Mouse (Mus musculus): Measurements from ENCODE around the gene Mycbpap. TPM values are rescaled to one million over a fixed set of nuclear protein-coding genes. Genes with fewer than 3 reads are reported as not detected.
A peak's percentile ranks its signal among the peaks of the same experiment; 100 is the strongest.

Mycbpap gene
- polyA plus RNA-seq, 1 experiment from 2014 or later = 3.8 TPM

DNA sequence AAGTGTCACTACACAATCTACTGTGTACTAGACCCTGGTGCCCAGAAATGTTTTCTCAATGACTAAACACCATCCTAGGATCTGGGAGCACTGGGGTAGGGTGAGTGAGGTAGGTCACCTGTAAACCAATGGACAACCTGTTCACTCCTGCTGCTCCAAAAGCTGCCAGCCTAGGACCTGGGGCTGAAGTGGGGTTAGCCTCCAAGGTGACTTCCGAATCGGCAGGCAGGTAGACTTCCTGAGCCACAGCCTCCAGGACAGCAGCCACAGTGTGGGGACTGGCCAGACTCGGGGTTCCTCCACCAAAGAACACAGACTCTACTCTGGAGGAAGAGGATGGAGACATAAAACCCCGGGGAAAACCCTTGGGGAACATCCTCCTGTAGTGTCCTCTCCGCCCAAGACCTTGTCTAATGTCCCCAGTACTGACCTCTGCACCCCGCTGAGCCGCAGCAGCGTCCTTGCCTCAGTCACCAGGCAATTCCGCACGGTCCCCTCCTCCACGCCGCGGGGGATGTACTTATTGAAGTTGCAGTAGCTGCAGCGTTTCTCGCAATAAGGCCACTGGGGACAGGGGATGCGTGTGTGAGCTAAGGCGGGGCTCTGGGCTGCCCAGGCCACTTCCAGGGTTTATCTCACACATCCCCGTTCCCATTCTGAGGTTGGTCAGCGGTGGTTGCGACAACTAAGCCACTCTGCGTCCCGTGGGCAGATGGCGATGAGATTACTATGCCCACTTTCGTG is 26.7 kb upstream of the Mycbpap start:
- peak overlapping the region; percentile 86 for H3K4me2 ChIP-seq
- no peaks in the 10 kb centered on the region for H3K27me3 ChIP-seq
- peak overlapping the region; percentile 58 for H3K4me3 ChIP-seq
- H3K9me3 ChIP-seq = no peaks in the 10 kb centered on the region
- H3K9ac ChIP-seq = peak overlapping the region; percentile 73
- H3K27ac ChIP-seq = peak overlapping the region; percentile 89
- peak; percentile 53 for ATAC-seq (ENCODE audit: low FRiP score)
- no peaks in the 10 kb centered on the region for H3K36me3 ChIP-seq
- 10% methylated on average over 24 of the region's 24 CpGs for WGBS
- H3K4me1 ChIP-seq (replicated peaks) = peaks cover 20% of the 10 kb centered on the region

- WGBS = 99% methylated on average over 6 of the region's 6 CpGs
- no peaks in the 10 kb centered on the region for H3K27me3 ChIP-seq
Observed at GRCm38 (mm10) chr11:94547271-94547670, 25.7 kb upstream of the Mycbpap start.

GRCm38 (mm10) chr11:94546381-94546780 is 24.8 kb upstream of the Mycbpap start:
- no peak overlapping the region for H3K9ac ChIP-seq
- no peak for ATAC-seq (ENCODE audit: low FRiP score)
- peaks cover 6% of the 10 kb centered on the region; the same call in 1 of the 2 replicates for H3K36me3 ChIP-seq
- H3K4me3 ChIP-seq = no peak overlapping the region
- H3K4me1 ChIP-seq (replicated peaks) = peaks cover 20% of the 10 kb centered on the region
- 98% methylated on average over 5 of the region's 5 CpGs for WGBS
- no peaks in the 10 kb centered on the region for H3K9me3 ChIP-seq
- H3K27me3 ChIP-seq = no peaks in the 10 kb centered on the region
- no peak overlapping the region for H3K27ac ChIP-seq
- H3K4me2 ChIP-seq = no peak overlapping the region

More at GRCm38 (mm10) chr11:94547271-94547670, 25.7 kb upstream of the Mycbpap start:
- no peak overlapping the region for H3K9ac ChIP-seq
- H3K27ac ChIP-seq = no peak overlapping the region
- H3K36me3 ChIP-seq = peaks cover 1% of the 10 kb centered on the region; the same call in 1 of the 2 replicates
- H3K9me3 ChIP-seq = no peaks in the 10 kb centered on the region
- no peak for ATAC-seq (ENCODE audit: low FRiP score)
- no peak overlapping the region for H3K4me2 ChIP-seq
- H3K4me1 ChIP-seq (replicated peaks) = peaks cover 20% of the 10 kb centered on the region
- H3K4me3 ChIP-seq = no peak overlapping the region

DNA sequence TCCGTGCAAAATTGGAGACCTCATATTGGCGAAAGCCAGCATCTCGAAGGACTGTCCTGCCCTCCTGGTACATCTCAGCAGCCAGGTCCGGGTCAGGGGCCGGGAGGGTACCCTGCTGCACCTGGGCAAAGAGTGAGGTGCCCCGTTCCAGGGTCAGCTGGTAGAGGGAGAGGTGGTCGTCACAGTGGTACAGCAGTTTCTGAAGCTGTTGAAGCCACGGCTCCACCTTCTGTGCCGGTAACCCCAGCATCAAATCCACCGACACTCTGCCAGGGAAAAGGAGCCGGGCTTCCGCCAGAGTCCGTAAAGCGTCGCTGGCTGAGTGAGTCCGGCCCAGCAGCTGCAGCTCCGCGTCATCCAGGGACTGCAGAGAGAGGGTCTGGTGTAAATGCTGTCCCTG is 22.9 kb upstream of the Mycbpap start:
- H3K4me3 ChIP-seq = no peak overlapping the region
- no peak for ATAC-seq (ENCODE audit: low FRiP score)
- H3K4me2 ChIP-seq = peak overlapping the region; percentile 34
- 48% methylated on average over 18 of the region's 18 CpGs for WGBS
- H3K9ac ChIP-seq = peak overlapping the region; percentile 20
- peaks cover 18% of the 10 kb centered on the region for H3K4me1 ChIP-seq (replicated peaks)
- H3K27ac ChIP-seq = no peak overlapping the region
- H3K9me3 ChIP-seq = no peaks in the 10 kb centered on the region
- no peaks in the 10 kb centered on the region for H3K27me3 ChIP-seq
- H3K36me3 ChIP-seq = peaks cover 9% of the 10 kb centered on the region; the same call in 1 of the 2 replicates

GRCm38 (mm10) chr11:94543932-94544331 is 22.4 kb upstream of the Mycbpap start:
- H3K27ac ChIP-seq = no peak overlapping the region
- H3K9me3 ChIP-seq = no peaks in the 10 kb centered on the region
- no peak overlapping the region for H3K4me3 ChIP-seq
- no peak for ATAC-seq (ENCODE audit: low FRiP score)
- WGBS = 37% methylated on average over 9 of the region's 9 CpGs
- no peak overlapping the region for H3K9ac ChIP-seq
- H3K27me3 ChIP-seq = no peaks in the 10 kb centered on the region
- H3K36me3 ChIP-seq = peaks cover 9% of the 10 kb centered on the region; the same call in 1 of the 2 replicates
- H3K4me1 ChIP-seq (replicated peaks) = peaks cover 15% of the 10 kb centered on the region
- no peak overlapping the region for H3K4me2 ChIP-seq

DNA sequence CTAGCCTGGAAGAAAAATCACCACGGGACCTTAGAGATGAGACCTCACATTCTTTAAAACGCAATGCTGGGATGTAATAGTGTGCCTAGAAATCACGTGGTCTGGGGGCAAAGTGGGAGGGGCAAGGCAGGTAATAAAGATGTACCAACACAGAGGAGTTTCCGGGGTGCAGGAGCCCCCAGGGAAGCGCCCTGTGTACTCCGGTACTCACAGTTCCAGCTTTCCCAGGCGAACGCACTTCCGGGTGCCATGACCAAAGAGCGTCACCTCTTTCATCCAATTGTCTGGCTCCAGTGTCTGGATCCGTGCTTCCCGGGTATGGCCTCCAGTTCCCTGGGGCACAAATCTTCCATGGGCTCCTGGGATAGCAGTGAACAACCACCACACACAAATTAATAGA is 21.8 kb upstream of the Mycbpap start:
- no peak overlapping the region for H3K4me2 ChIP-seq
- 85% methylated on average over 12 of the region's 12 CpGs for WGBS
- no peak overlapping the region for H3K9ac ChIP-seq

DNA sequence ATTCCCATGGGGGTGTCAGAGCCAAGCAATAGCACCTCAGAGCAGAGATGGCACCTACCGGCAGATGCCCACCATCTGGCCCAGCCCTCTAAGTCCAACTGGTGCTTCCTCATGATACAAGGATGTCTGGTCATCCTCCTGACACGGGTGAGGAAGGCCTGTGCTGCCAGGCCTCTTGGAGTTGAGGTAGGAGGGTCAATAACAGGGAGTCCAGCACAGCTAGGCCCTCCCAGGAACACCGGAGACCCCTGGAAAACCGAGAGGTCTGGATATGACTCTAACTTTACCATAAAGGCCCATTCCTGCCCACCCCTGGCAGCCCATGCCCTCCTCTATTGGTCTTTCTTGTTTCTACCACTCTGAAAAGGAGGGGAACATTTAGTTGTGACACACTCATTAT is 20.9 kb upstream of the Mycbpap start:
- Histone ChIP-seq H3K9me3 (no peaks in the 10 kb centered on the region), H3K4me2 (no peak overlapping the region), H3K36me3 (peaks cover 9% of the 10 kb centered on the region; the same call in 1 of the 2 replicates), H3K4me1 (replicated peaks) (peaks cover 8% of the 10 kb centered on the region), H3K27me3 (no peaks in the 10 kb centered on the region), H3K27ac (no peak overlapping the region), H3K4me3 (no peak overlapping the region), H3K9ac (no peak overlapping the region)
- 90% methylated on average over 4 of the region's 4 CpGs for WGBS
- ATAC-seq (ENCODE audit: low FRiP score) = no peak

More for the DNA sequence above, 21.8 kb upstream of the Mycbpap start:
- Histone ChIP-seq H3K4me3 (no peak overlapping the region), H3K27me3 (no peaks in the 10 kb centered on the region), H3K27ac (no peak overlapping the region), H3K9me3 (no peaks in the 10 kb centered on the region), H3K36me3 (peaks cover 9% of the 10 kb centered on the region; the same call in 1 of the 2 replicates), H3K4me1 (replicated peaks) (peaks cover 14% of the 10 kb centered on the region)
- ATAC-seq (ENCODE audit: low FRiP score) = no peak

DNA sequence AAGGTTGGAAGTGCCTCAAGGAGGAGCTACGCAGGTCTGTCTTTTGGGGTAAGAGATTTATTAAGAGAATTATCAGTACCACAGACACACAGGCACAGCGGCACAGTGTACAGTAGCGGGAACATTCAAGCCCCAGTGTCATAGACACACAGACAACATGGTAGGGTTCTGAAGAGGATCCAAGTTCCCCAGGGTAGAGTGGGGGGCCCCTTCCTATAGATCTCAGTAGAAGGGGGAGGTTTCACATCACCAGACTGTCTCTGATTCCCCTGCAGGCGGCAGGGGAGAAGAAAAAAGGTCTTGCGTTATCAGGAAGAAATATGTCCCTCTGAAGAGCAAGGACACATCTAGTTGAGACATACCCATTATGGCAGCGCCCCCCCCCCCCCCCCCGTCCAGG is 18.2 kb upstream of the Mycbpap start:
- H3K27ac ChIP-seq = no peak overlapping the region
- no peak overlapping the region for H3K4me2 ChIP-seq
- no peaks in the 10 kb centered on the region for H3K27me3 ChIP-seq
- H3K9me3 ChIP-seq = no peaks in the 10 kb centered on the region
- no peak overlapping the region for H3K4me3 ChIP-seq
- H3K36me3 ChIP-seq = peaks cover 9% of the 10 kb centered on the region; the same call in 1 of the 2 replicates
- no peak for ATAC-seq (ENCODE audit: low FRiP score)
- peaks cover 12% of the 10 kb centered on the region for H3K4me1 ChIP-seq (replicated peaks)
- 82% methylated on average over 7 of the region's 7 CpGs for WGBS
- H3K9ac ChIP-seq = no peak overlapping the region

GRCm38 (mm10) chr11:94538733-94539292 is 17.3 kb upstream of the Mycbpap start:
- no peak for ATAC-seq (ENCODE audit: low FRiP score)
- Histone ChIP-seq H3K27me3 (no peaks in the 10 kb centered on the region), H3K4me1 (replicated peaks) (peaks cover 6% of the 10 kb centered on the region; the same call in 1 of the 2 replicates), H3K4me2 (no peak overlapping the region), H3K4me3 (no peak overlapping the region), H3K36me3 (peaks cover 9% of the 10 kb centered on the region; the same call in 1 of the 2 replicates), H3K9me3 (no peaks in the 10 kb centered on the region), H3K27ac (no peak overlapping the region), H3K9ac (no peak overlapping the region; the same call in 1 of the 2 replicates)
- WGBS = 70% methylated on average over 8 of the region's 8 CpGs

- Histone ChIP-seq H3K4me1 (replicated peaks) (peaks cover 6% of the 10 kb centered on the region; the same call in 1 of the 2 replicates), H3K27me3 (no peaks in the 10 kb centered on the region), H3K9me3 (no peaks in the 10 kb centered on the region), H3K9ac (no peak overlapping the region), H3K4me2 (no peak overlapping the region), H3K36me3 (no peaks in the 10 kb centered on the region), H3K4me3 (no peak overlapping the region), H3K27ac (no peak overlapping the region)
- WGBS = 73% methylated on average over 8 of the region's 8 CpGs
- no peak for ATAC-seq (ENCODE audit: low FRiP score)
Observed at GRCm38 (mm10) chr11:94533171-94533570, 11.6 kb upstream of the Mycbpap start.

DNA sequence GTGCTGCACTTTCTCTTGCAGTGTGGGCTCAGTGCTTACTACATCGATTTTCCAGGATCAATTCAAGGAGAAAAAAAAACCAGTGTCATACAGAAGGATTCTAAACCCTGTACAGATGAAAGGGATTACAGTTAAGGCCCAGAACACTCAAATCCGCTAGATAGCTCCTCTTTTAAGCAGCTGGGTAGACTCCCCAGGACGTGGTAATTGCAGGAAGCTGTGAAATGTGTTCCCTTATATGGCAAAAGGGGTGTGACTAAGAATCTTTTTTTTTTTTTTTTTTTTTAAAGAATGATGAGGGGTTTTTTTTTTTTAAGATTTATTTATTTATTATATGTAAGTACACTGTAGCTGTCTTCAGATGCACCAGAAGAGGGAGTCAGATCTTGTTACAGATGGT is 7.3 kb upstream of the Mycbpap start:
- H3K4me3 ChIP-seq = no peak overlapping the region
- H3K4me2 ChIP-seq = no peak overlapping the region
- WGBS = 57% methylated on average over 3 of the region's 3 CpGs
- H3K36me3 ChIP-seq = no peaks in the 10 kb centered on the region
- H3K27ac ChIP-seq = no peak overlapping the region
- H3K27me3 ChIP-seq = no peaks in the 10 kb centered on the region
- 0 out of 2 replicates have a peak, but pooled peaks cover 9% of the 10 kb centered on the region for H3K4me1 ChIP-seq (replicated peaks)
- no peak overlapping the region for H3K9ac ChIP-seq
- no peaks in the 10 kb centered on the region for H3K9me3 ChIP-seq
- no peak for ATAC-seq (ENCODE audit: low FRiP score)

- H3K27me3 ChIP-seq = no peaks in the 10 kb centered on the region
- no peak overlapping the region for H3K4me2 ChIP-seq
Observed at GRCm38 (mm10) chr11:94526171-94526879, 4.8 kb upstream of the Mycbpap start.

More at GRCm38 (mm10) chr11:94526171-94526879, 4.8 kb upstream of the Mycbpap start:
- no peak overlapping the region for H3K27ac ChIP-seq
- H3K4me3 ChIP-seq = no peak overlapping the region
- ATAC-seq (ENCODE audit: low FRiP score) = no peak
- WGBS = 37% methylated on average over 9 of the region's 9 CpGs
- H3K36me3 ChIP-seq = no peaks in the 10 kb centered on the region
- no peak overlapping the region for H3K9ac ChIP-seq
- peaks cover 13% of the 10 kb centered on the region; the same call in 1 of the 2 replicates for H3K4me1 ChIP-seq (replicated peaks)
- no peaks in the 10 kb centered on the region for H3K9me3 ChIP-seq

Measured in hindbrain, embryonic 13.5 days (tissue).